Mouse (Mus musculus): ENCODE results near the gene Hnrnpf. TPM values are rescaled to one million over a fixed set of nuclear protein-coding genes. Genes with fewer than 3 reads are reported as not detected.

Gene Hnrnpf
- total RNA-seq, 2 experiments from 2014 or later = 445 to 477 TPM

Small RNAs within 50 kb of the gene (microRNA-seq; reads per million reads assigned to microRNA genes)
- gene Gm25535 = not detected

Other genes starting within 250 kb of the Hnrnpf start
- gene Zfp637, start 59.1 kb upstream of the Hnrnpf start, total RNA-seq (2021) = 10 to 100 TPM; 38.9 to 42.3 TPM
- gene Zfp239, start 38.2 kb upstream of the Hnrnpf start, total RNA-seq (2021) = 1 to 10 TPM; 4.9 to 5.7 TPM
- 1 to 10 TPM in 1 of 2 experiments, not detected in 1; 5.6 TPM for gene Fxyd4, start 37.4 kb downstream of the Hnrnpf start, total RNA-seq (2021)
- under 1 TPM; 0.31 to 0.45 TPM for gene Rasgef1a, start 111.1 kb downstream of the Hnrnpf start, total RNA-seq (2021)
- gene Csgalnact2, start 238.8 kb downstream of the Hnrnpf start, total RNA-seq (2021) = 10 to 100 TPM; 19.9 to 22.3 TPM

All from adrenal gland, postnatal 4 days (tissue).